Mouse (Mus musculus): ENCODE measurements around the gene Tat.
A peak's percentile ranks its signal among the peaks of the same experiment; 100 is the strongest.
"Not testable (repeated sequence)": the region's sequence is repeated elsewhere in the genome, so short reads cannot be mapped to it uniquely, and the experiment has no call there.

The Tat gene

GRCm38 (mm10) chr8:109982386-109983105 is 7.7 kb upstream of the Tat start:
- no peak for DNase-seq (ENCODE audit: low read depth, low spot score)

GRCm38 (mm10) chr8:109983944-109984343 is 6.3 kb upstream of the Tat start:
- DNase-seq (ENCODE audit: low read depth, low spot score) = no peak

GRCm38 (mm10) chr8:109986384-109986783 is 3.9 kb upstream of the Tat start:
- DNase-seq (ENCODE audit: low read depth, low spot score) = no peak

- no peak for DNase-seq (ENCODE audit: low read depth, low spot score)
Measured at GRCm38 (mm10) chr8:109987776-109988175, 2.5 kb upstream of the Tat start.

- no peak for DNase-seq (ENCODE audit: low read depth, low spot score)
Measured at GRCm38 (mm10) chr8:109989151-109989550, 1.1 kb upstream of the Tat start.

- no peak for DNase-seq (ENCODE audit: low read depth, low spot score)
Measured at GRCm38 (mm10) chr8:109992166-109992565, 1.9 kb downstream of the Tat start.

GRCm38 (mm10) chr8:109992951-109993350 is 2.7 kb downstream of the Tat start:
- no peak for DNase-seq (ENCODE audit: low read depth, low spot score)

- DNase-seq (ENCODE audit: low read depth, low spot score) = no peak
Measured at GRCm38 (mm10) chr8:109997381-109997780, 7.1 kb downstream of the Tat start.

- no peak for DNase-seq (ENCODE audit: low read depth, low spot score)
Measured at GRCm38 (mm10) chr8:109998066-109998465, 7.8 kb downstream of the Tat start.

GRCm38 (mm10) chr8:109999974-110000373 is 9.7 kb downstream of the Tat start:
- no peak for DNase-seq (ENCODE audit: low read depth, low spot score)

GRCm38 (mm10) chr8:110002953-110003352 is 12.7 kb downstream of the Tat start:
- no peak for DNase-seq (ENCODE audit: low read depth, low spot score)

GRCm38 (mm10) chr8:110004300-110004699 is 14.1 kb downstream of the Tat start:
- no peak for DNase-seq (ENCODE audit: low read depth, low spot score)

GRCm38 (mm10) chr8:110006312-110007023 is 16.2 kb downstream of the Tat start:
- DNase-seq (ENCODE audit: low read depth, low spot score) = peak; percentile 50

GRCm38 (mm10) chr8:110008228-110008994 is 18.2 kb downstream of the Tat start:
- DNase-seq (ENCODE audit: low read depth, low spot score) = no peak

- no peak for DNase-seq (ENCODE audit: low read depth, low spot score)
Measured at GRCm38 (mm10) chr8:110008995-110009446, 18.8 kb downstream of the Tat start.

GRCm38 (mm10) chr8:110010868-110011267 is 20.6 kb downstream of the Tat start:
- no peak for DNase-seq (ENCODE audit: low read depth, low spot score)

GRCm38 (mm10) chr8:110022081-110022480 is 31.8 kb downstream of the Tat start:
- DNase-seq (ENCODE audit: low read depth, low spot score) = no peak

GRCm38 (mm10) chr8:110022768-110023344 is 32.6 kb downstream of the Tat start:
- no peak for DNase-seq (ENCODE audit: low read depth, low spot score)

GRCm38 (mm10) chr8:110033771-110034170 is 43.5 kb downstream of the Tat start:
- DNase-seq (ENCODE audit: low read depth, low spot score) = not testable (repeated sequence)

- DNase-seq (ENCODE audit: low read depth, low spot score) = no peak
Measured at GRCm38 (mm10) chr8:110034331-110034730, 44.1 kb downstream of the Tat start.

GRCm38 (mm10) chr8:110036156-110036555 is 45.9 kb downstream of the Tat start:
- no peak for DNase-seq (ENCODE audit: low read depth, low spot score)

- no peak for DNase-seq (ENCODE audit: low read depth, low spot score)
Measured at GRCm38 (mm10) chr8:110039216-110039615, 49.0 kb downstream of the Tat start.

Measured in brain, embryonic 18.5 days (tissue).